Mouse (Mus musculus) left cerebral cortex, postnatal 14 days (tissue): Measurements from ENCODE around the gene Sh3d19. TPM values are rescaled to one million over a fixed set of nuclear protein-coding genes. Genes with fewer than 3 reads are reported as not detected.
"Not testable (repeated sequence)": the region's sequence is repeated elsewhere in the genome, so short reads cannot be mapped to it uniquely, and the experiment has no call there.

ENCODE experiments used
- DNase-seq, 2 experiments: peaks; one replicate each; pipeline ENCODE4 v3.0.0; 2021 to 2022; ENCODE audit warnings: low spot score in 2 of 2, mixed read lengths in 1 of 2
- intact Hi-C: fragments of 180-260 bp; cut with DNase I; formaldehyde crosslinking; loops from one replicate; pipeline ENCODE4 v1.15.1; 2025
- total RNA-seq, 2 experiments: library from RNA; stranded (reverse); gene quantifications; 2 replicates each; pipeline ENCODE4 v1.2.3; 2021

Gene Sh3d19
- total RNA-seq, 2 experiments from 2014 or later = 34.6 to 36.4 TPM

DNA sequence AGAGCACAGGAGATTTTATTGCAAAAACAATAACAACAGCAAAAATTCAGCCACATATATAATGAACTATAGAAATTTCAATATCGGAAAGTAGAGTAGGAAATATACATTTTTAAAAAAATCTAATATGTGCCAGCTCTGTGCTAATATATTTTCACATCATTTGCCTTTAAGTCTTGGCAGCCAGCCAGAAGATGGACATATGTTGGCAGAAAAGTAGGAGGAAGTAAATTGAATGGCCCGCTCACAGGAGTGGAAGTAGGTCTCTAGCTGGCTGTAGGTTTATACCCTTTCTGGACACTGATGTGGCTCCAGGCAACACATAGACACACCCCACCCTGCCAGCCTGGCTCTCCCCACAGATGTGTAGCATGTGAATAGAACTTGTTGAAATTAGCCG lies 101.2 kb downstream of the Sh3d19 start:
- DNase-seq = no peak
- intact Hi-C loops = no loop called here

DNA sequence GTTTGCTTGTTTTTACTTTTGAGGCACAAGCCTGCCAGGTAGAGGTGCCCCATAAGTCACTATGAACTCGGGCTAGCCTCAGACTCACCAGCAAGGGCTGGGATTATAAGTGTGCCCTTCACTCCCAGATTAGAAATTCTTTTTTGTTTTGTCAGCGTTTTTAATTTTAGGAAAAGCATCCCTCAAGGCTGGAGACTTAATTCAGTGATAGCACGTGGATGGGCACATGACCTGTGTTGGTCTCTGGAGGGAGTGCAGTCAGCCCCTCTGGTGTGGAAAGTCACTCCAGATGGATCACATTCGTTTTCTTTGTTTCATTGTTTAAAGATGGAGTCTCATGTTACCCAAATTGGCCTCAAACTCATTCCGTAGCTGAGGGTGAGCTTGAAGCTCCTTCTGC lies 102.0 kb downstream of the Sh3d19 start:
- no peak for DNase-seq
- intact Hi-C loops = no loop called here

DNA sequence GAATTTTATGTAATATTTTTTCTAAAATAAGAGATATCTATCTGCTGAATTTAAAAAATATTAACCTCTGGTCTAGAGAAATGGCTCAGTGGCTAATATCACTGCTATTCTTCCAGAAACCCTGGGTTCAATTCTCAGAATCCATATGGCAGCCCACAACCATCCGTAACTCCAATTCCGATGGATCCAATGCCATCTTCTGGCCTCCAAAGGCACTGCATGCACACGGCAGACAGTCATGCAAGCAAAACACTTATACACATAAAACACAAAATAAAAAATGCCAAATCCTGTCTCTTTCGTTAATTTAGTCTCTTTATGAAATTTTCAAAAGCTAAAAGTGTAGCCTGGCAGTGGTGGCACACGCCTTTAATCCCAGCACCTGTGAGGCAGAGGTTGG lies 104.7 kb downstream of the Sh3d19 start:
- intact Hi-C loops = no loop called here
- no peak for DNase-seq

DNA sequence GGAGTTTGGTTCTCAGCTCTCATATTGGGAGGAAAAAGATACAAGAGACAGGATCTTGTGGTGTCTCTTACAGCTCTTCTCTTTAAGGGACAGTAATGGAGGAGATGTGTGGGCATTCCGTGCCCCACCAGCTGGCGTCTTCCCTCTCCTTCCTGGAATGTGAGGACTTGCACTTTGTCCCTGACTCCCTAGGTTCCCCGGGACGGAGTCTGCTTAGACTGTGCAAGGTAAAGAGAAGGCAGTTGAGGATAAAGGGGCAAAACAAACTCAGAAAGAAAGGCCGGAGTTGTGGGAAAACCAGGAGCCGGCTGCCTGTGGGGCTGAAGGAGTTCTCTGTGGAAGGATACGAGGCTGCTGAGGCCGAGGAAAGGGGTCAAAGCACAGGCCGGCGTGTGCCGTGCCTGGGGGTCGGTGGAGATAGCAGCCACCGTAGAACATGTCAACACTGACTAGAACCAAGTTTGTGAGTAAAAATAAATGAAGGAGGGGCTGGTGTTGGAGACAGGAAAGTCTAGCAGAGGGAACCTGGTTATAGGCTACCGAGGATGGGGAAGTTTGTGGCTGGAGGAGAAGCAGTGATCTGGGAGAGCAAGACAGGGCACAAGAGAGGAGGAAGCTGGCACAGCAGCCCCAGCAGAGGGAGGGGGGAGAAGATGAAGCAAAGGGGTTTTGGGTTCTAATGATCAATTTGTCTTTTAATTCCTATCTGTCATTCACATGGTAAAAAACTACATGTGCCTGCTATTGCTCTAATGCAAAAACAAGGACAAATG lies 105.8 kb downstream of the Sh3d19 start:
- DNase-seq = no peak
- intact Hi-C loops = no loop called here

DNA sequence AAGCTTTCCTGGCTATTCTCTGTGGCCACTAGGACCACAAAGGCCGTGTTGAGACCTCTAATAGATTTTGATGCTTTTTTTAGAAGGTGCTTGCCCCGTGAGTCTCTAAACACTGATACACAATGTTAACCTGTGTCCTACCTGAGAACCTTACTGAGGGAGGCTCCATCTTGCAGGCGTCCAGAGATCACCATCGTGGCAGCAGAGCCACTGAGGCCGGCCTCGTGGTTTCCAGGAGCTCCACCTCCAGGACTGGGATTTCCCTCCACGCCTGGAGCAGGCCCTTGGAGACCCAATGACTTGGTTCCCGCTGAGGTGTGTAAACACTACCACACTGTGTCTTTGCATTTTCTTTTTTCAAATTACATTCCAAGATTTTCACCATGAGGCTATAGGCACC lies 112.1 kb downstream of the Sh3d19 start:
- intact Hi-C loops = no loop called here
- DNase-seq = no peak

DNA sequence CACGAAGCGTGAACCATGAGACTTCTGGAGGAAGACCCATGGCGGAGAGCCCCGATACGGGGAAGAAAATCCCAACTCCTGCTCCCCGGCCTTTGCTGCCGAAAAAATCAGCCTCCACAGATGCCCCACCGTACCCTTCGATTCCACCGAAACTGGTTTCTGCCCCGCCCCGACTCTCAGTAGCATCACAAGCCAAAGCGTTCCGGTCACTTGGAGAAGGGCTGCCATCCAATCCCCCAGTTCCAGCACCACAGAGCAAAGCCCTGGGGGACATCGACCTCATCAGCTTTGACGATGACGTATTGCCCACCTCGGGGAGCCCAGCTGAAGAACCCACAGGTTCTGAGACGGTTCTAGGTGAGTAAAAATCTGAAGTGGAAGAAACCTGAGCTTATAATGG lies 114.1 kb downstream of the Sh3d19 start:
- DNase-seq = no peak
- intact Hi-C loops = no loop called here

DNA sequence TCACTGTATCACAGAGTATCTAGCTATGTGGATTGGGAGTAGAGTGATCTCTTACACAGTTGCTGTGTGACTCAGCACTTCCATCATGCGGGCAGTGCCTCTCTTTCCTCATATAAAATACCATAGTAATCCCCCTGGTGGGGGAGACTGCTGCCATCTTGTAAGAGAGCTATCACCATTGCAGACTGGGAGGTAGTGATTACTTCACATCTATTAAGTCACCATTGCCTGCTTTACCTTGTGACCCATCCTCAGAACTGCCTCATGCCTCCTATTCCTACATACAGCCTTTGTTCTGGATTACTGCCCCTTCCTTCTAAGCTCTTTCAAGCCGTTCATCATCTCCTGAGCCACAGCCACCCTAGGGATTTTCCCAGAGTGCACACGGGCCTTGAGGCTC lies 117.0 kb downstream of the Sh3d19 start:
- no peak for DNase-seq
- intact Hi-C loops = no loop called here

DNA sequence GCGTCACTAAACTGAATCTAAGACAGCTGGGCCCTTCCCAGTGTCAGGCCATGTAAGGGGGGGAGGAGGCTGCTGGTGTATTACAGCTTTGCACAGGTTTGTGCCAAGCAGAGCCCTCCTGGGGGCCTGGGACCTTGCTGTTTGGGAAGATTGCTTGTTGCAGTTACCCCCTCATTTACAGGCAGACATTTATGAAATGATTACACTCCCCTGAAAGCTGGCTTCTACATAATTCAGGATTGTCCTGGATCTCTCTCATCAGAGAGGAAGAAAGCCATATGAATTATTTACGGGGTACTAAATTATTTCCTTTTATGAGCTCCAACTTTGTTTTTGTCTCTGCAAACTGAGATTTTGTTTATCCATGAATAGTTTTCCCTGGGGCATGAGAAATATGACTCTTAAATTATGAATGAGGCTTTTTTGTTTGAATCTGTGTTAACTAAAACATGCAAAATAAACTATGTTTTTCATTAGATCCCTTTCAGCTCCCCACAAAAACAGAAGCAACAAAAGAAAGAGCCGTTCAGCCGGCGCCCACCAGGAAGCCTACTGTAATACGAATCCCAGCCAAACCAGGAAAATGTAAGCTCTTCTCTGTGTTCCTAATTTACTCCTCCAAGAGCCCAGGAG lies 122.4 kb downstream of the Sh3d19 start:
- intact Hi-C loops = no loop called here
- DNase-seq = no peak

DNA sequence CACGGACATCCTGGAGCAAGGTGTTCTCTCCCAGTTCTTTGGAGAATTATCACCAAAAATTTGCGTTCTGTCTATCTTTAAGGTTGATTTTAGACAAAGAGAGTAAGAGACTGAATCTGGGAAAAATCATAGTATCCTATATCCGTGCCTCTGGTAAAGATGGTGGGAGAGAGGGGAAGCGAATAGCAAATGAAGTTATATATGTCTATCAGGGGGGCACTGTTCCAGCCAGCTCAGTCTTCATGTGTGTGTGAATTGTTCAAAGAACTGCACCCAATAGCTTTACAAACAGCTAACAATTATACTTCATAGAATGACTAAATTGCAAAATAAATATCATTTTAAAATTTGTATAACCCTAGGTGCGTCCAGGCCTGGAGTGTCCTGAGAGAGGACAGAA lies 123.0 kb downstream of the Sh3d19 start:
- no peak for DNase-seq
- intact Hi-C loops = no loop called here

DNA sequence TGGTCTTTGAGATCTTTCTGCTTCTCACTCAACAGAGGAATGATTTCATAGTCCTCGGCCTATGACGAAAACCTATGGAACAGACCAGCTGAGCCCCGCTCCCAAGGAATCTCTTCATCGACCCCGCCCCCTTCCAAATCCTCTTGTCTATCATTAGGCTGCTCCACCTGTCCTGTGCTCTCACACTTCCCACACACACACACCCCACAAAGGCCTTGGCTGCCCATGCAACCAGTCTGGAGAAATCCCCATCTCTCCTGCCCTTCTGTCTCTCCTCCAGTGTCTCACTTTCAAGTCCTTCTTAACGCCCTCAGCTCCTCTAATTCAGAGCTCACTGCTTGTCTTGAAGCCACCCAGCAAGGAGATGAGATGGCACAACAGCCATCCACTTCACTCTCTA lies 131.0 kb downstream of the Sh3d19 start:
- intact Hi-C loops = no loop called here
- DNase-seq = no peak

DNA sequence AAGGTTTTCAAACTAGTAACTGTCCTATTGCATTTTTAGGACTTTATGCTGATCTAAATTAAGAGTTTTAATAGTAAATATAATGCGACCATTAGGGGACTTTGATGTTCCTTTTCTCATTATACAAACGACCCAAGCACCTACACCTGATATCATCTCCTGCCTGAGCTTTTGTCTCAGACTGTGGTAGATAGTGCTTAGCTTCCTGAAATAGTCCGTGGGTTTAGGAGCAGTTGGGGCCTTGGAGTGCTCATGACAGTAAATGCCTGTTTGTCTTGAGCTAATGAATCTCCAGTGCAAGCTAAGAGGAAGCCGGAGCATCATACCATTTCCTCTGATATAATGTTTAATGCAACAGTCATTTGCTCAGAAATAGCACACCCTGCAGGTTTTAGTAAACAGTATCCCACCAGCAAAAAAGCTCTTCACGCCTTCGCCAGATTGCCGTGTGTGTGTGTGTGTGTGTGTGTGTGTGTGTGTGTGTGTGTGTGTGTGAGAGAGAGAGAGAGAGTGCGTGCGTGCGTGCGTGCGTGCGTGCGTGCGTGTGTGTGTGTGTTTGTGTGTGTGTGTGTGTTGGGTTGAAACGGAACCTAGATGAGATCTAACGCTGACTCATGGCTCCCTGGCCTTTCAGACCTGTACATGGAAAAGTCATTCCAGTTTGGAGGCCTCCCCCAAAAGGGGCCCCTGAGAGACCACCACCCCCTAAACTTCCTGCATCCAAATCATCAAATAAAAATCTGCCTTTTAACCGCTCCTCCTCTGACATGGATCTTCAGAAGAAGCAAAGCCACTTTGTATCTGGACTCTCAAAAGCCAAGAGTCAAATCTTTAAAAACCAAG lies 132.8 kb downstream of the Sh3d19 start:
- DNase-seq = peak in 1 of 2 experiments; percentile 15
- intact Hi-C loops = no loop called here

DNA sequence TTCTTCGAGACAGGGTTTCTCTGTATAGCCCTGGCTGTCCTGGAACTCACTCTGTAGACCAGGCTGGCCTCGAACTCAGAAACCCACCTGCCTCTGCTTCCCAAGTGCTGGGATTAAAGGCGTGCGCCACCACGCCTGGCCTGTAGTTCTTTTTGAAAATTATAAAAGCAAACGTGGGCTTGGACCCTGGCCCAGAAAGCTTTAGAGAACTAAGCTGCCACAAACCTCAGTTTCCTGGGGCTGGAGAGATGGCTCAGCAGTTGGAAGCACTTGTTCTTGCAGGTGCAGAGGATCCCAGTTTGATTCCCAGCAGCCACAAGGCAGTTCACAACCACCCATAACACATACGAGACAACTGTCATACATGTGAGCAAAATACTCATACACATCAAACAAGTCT lies 133.5 kb downstream of the Sh3d19 start:
- DNase-seq, intact Hi-C loops: not testable (repeated sequence)

DNA sequence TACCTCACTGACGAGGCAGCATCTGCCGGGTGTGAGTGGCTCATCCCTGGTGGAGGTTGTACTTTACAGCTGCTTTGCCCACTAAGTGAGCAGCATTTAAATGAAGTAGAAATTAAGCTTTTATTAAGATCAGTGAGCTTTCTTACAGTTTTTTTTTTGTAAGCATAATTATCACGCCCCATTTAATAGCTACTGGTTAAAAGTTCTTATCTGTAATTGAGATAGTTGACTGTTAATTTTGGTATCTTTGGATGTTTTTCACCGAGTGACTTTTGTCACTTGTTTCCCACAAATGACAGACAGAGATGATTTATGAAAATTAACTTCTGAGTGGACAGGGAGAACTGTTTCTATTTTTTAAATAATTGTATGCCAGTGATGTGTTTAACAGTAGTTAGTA lies 134.0 kb downstream of the Sh3d19 start:
- DNase-seq = no peak
- intact Hi-C loops = no loop called here

DNA sequence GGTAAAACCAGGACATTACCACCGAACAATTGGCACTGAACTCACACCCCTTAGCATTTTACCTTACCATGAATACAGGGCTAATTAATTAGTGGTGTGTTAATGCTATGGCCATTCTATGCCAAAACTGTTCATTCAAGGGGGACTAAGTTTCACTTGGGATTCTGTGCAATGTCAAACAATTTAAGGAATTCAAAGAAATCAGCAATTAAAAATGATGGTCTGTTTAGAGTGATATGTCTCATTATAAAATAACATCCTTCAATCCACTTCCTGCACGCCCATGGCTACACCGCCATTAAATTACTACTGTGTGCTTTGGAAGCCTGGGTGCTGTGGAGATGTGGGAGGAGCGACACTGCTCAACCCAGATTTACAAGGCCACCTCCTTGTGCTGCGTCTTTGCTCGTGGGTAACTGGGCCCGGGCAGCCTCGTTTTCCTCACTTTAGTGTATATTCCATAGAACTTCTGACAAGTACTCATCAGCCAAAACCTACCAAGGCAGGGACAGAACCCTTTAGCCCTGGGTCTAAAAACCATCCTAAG lies 135.2 kb downstream of the Sh3d19 start:
- intact Hi-C loops = no loop called here
- DNase-seq = no peak

DNA sequence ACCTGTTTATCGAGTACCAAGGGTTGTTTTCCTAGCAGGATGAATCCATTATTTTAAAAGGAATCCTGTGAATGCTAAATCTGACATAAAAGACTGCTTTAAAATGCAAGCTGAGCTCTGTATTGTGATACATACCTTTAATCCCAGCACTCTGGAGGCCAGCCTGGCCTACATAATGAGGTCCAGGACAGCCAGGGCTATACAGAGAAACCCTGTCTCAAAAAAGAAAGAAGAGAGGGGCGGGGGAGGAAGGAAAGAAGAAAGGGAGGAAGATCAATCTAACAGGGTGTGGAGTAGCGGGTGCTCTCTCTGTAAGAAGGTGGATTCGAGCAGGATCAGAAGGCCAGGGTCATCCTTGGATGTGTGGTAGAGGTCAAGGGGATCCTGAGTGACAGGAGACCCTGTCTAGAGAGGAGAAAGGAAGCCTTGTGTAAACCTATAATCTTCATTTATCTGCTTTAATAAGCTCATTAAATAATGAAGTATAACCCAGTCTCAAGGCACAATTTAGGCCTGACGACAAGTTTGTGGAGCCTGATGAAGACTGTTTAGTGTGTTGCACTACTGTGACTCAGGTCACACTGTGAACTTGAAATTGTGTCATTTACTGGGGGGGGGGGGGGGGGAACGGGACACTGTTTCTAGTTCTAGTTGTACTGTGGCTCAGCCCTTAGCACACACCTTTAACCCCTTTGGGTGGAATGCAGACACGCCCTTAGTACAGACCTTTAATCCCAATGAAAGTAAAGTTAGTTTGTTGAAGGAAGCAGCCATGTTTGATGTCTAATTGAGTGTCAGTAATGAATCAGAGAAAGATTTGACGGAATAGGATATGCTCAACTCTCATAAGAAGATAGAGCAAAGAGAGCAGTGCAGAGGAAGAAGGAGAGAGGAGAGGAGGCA lies 137.0 kb downstream of the Sh3d19 start:
- no peak for DNase-seq
- intact Hi-C loops = no loop called here

DNA sequence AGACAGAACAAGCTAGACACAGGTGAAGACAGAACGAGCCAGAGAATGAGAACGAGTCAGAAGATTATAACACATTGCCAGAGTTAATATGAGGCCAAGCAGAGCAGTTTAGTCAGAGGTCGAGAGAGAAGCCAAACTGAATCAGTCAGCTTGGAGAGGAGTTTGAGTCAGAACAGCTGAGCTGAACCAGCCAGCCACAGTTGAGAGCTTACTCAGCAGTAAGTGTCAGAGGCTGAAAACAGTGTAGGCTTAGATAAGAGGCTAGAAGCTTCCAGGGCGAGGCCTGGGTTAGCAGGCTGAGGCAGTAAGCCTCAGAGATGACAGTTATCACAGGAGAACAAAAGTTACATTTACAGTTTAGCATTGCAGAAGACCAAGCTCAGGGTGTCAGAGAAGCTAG lies 137.7 kb downstream of the Sh3d19 start:
- intact Hi-C loops = no loop called here
- no peak for DNase-seq

DNA sequence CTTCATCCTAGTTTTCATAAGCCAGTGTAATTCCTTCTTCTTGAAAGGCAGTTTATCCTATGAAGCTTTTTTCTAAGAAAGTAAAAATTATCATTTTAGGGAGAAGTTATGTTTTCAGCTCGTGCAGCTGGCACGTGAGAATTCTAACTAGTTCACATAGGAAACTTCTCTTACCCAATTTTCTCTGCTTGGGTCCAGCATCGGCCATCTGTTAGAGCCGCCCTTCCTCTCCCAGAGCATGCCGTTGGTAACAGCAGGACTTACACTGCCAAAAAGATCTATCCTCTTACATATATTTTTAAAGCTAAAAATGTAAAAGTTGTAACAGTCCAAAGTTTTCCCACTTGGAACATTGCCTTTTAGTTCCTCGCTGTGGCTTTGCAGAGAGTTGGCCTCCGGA lies 138.2 kb downstream of the Sh3d19 start:
- intact Hi-C loops = no loop called here
- peak in 1 of 2 experiments; percentile 22 for DNase-seq

DNA sequence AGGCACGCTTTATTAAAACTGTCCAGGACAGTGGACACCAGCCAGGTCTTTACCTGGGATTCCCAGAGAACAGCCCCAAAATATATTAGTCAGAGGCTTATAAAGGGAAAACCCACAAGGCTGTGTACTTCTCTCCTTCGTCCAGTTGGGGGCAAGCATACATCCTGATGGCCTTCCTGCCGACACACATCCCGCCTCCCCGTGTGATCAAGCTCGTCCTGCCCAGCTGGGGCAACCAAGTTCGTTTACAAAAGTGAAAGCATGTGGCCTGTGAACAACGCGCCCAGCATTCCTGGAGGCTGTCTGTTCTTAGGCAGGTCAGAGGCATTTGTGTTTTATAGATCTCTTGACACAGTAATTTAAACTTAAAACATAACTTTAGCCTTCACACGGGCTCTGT lies 139.2 kb downstream of the Sh3d19 start:
- intact Hi-C loops = no loop called here
- no peak for DNase-seq

DNA sequence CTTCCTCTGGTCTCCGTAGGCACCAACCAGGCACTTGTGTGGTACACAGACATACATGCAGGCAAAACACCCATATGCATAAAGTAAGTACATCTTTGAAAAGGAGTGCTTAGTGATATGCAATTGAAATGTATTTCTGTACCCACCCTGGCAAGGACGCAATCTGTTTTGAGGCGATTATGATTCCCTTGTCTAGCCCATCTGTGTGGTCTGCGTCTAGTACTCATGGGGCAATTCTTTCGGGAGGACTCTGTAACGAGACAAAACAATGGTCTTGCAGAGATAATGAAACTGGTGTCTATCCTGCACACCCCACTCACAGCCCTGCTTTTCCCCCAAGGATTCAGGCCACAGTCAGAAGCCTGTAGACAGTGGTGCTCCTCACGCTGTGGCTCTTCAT lies 141.9 kb downstream of the Sh3d19 start:
- intact Hi-C loops = no loop called here
- no peak for DNase-seq
